Mouse (Mus musculus) erythroblast, adult 5-6 weeks (primary cell): ENCODE results near the gene Coq5. TPM values are rescaled to one million over a fixed set of nuclear protein-coding genes. Genes with fewer than 3 reads are reported as not detected.

Experiments
- ATAC-seq: replicated peaks from 2 replicates; pipeline ENCODE4 v1.8.0; 2016; ENCODE audit warnings: moderate number of reproducible peaks, mild to moderate bottlenecking, moderate TSS enrichment, inconsistent platforms; ENCODE audit not compliant: poor library complexity, low FRiP score, severe bottlenecking
- total RNA-seq, 2 experiments: library from RNA; stranded (forward) in 1 of 2; stranded (reverse) in 1 of 2; fragments of 150-400 nt in 1 of 2; fragments of 200-764, 138-1000 nt in 1 of 2; gene quantifications; 2 replicates each; pipeline versions ENCODE4 v1.2.3 to v1.2.4; 2015 to 2017; ENCODE audit warnings: low replicate concordance in 2 of 2

The Coq5 gene
- total RNA-seq, 2 experiments from 2014 or later = 2.5 to 8.3 TPM

- ATAC-seq = peak; percentile 29
Observed at GRCm38 (mm10) chr5:115266340-115266739, 13.1 kb upstream of the Coq5 start.

- peak; percentile 73 for ATAC-seq
Observed at GRCm38 (mm10) chr5:115266787-115267468, 12.5 kb upstream of the Coq5 start.

DNA sequence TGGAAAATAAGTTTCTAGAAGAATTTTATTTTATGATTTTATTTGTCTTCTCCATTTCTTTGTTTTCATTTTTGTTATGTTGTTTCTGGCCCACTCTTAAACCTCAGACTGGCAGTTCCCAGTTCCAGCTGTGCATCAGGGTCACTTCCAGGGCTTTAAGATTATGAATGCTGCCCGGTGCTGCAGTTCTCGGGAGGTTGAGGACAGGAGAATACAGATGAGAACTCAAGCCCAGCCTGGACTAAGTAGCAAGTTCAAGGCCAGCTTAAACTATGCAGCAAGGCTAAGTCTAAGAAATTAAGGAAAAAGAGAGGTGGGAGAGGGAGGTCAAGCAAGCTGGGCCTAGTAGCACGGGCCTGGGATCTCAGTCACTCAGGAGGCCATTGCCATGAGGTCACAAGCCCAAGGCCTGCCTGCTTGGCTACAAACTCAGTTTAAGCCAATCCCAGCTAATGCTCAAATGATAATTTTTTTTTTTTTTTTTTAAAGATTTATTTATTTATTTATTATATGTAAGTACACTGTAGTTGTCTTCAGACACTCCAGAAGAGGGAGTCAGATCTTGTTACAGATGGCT is 11.9 kb upstream of the Coq5 start:
- peak; percentile 26 for ATAC-seq

DNA sequence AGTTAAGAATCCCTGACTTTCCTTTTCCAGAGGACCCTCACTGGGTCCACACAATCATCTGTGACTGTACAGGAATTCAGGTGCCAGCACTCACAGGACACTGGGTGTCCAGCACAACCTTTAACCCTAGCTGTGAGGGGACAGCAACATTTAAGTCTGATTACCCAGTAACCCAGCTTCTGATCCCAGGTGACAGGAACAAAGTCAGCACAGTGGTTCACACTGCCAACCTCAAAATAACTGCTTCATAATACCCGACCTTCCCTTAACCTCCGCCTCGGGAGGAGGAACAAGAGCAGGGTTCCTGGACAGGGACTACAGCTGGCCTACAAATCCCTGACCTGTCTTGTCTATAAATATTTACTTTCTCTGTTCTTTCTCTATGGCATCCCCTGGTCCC is 11.2 kb upstream of the Coq5 start:
- ATAC-seq = no peak

- ATAC-seq = no peak
Observed at GRCm38 (mm10) chr5:115269969-115270368, 9.5 kb upstream of the Coq5 start.

- 0 out of 2 replicates have a peak, but pooled peaks have one; percentile 11 for ATAC-seq
Observed at GRCm38 (mm10) chr5:115271931-115272811, 7.3 kb upstream of the Coq5 start.

DNA sequence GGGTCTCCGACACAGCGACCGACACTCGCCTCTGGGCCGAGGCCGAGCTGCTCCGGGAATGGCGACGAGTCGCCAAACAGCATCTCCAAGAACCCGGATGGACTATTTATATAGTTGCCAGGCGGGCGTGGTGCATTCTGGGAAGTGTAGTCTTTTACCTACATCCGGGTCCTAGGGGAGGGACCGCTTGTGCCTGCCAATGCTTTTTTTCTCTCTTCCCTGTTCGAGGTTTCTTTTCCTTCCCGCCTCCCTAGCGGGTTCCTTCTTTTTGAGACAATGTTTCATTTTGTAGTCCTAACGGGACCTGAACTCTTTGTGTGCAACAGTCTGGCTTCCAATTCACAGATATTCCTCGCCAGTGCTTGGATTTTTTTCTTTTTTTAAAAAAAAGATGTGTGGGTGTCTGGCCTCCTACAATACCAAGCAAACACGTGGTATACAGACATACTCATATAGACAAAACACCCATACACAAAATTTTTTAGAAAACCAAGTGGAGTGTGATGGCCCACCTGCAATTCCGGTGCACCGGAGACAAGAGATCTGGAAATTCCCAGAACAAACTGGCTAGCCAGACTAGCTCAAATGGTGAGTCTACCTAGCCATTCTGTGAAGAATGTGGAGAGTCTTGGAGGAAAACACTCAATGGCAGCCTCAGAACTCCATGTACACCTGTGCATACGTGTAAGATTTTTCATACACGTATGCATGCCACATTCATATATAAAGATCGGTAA is 6.5 kb upstream of the Coq5 start, which contains the start of gene Rnf10:
Gene Rnf10 (minus strand): TSS at position 87 of the 737 bp plus-strand sequence.
- ATAC-seq = peak; percentile 79

DNA sequence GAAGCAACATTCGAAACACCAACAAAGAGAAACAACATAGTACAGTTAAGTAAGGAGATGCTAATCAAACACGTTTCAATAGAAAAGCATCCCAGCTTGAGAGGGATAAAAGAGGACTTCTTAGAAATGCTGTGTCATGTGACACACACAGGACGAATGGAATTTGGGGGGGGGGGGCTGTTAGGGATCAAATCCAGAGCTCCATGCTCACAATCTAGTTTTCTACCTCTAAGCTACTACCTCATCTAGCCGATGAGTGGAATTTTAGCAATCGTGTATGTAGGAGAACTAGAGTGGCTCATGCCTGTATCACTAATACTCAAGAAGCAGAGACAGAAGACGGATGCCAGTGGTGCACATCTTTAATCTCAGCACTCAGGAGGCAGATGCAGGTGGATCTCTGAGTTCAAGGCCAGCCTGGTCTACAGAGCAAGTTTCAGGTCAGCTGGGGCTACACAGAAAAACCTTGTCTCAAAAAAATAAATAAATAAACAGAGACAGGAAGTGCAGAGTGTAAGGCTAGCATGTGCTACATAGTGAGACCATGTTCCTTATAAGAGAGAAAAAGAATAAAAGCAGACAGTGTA is 5.8 kb upstream of the Coq5 start:
- no peak for ATAC-seq

DNA sequence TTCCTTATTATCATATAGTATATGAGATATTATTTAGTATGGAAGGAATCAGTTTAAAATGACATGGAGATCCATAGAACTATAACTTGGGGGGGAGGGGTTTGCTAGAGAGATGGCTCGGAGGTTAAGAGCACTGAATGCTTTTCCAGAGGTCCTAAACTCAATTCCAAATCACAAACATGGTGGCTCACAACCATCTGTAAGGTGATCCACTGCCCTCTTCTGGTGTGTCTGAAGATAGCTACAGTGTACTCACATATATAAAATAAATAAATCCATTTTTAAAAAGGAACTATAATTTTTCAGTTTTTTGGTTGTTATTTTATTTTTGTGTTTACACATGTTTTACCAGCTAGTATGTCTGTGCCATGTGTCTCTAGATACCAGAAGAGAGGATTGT is 5.1 kb upstream of the Coq5 start:
- ATAC-seq = no peak

- no peak for ATAC-seq
Observed at GRCm38 (mm10) chr5:115274771-115275170, 4.7 kb upstream of the Coq5 start.

DNA sequence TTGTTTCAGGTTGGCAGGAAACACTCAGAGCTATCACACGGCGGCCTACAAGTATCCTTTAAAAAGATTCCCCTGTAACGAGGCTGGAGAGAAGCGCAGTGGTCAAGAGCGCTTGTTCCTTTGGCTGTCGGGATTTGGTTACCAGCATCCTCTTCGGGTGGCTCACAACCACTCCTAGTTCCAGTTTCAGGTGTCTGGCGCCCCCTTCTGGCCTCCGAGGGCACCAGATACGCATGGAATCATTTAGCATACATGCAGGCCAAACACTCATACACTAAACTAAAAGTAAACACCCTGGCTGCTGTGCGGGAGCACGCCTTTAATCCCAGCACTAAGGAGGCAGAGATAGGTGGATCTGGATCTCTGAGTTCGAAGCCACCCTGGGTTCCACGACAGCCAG is 3.5 kb upstream of the Coq5 start:
- peak; percentile 37; the same call in 1 of the 2 replicates for ATAC-seq

DNA sequence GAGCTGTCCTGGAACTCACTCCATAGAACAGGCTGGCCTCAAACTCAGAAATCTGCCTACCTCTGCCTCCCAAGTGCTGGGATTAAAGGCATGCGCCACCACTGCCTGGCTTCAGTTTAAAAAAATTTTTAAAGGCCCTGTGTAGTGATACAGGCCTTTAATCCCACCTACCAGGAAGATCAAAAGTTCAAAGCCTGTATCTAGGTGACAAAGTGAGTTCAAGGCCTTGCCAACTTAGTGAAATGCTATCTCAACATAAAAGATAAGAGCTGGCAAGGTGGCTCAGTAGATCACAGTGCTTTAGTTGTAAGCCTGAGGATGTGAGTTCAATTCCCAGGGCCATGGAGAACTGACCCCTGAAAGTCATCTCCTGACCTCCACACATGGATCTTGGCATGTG is 1.4 kb upstream of the Coq5 start:
- no peak for ATAC-seq

DNA sequence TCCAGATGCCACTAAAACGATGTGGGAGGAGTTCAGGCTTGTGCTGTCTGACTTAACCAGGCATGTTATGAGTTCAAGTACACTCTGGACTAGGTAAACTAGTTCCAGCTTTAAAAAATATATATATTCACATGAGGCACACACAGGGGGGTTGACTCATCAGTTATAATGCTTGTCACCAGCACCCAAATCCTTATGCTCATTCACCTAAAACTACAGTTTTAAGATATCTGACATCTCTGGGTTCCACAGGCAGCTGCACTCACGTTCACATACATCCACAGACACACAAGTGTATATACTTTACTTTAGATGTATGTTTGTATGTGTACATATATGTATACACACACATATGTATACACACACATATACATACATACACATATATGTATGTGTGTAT is 681 bp upstream of the Coq5 start:
- ATAC-seq = no peak

GRCm38 (mm10) chr5:115280050-115280687 is 703 bp downstream of the Coq5 start:
- peak; percentile 15; the same call in 1 of the 2 replicates for ATAC-seq

DNA sequence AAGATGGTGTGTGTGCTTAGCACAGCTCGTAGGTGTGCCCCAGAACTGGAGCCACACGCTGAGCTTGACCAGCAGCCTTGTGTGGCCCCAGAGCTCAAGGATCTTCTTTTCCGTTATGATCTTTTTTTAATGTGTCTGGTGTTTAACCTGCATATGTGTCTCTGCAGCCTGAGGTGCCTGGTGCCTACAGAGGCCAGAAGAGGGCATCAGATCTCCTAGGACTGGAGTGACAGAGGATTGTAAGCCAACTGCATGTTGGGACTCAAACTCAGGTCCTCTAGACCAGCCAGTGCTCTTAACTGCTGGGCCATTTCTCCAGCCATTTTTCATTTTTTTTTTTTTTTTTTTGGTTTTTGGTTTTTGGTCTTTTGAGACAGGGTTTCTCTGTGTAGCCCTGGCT is 5.3 kb downstream of the Coq5 start:
- ATAC-seq = peak; percentile 68

DNA sequence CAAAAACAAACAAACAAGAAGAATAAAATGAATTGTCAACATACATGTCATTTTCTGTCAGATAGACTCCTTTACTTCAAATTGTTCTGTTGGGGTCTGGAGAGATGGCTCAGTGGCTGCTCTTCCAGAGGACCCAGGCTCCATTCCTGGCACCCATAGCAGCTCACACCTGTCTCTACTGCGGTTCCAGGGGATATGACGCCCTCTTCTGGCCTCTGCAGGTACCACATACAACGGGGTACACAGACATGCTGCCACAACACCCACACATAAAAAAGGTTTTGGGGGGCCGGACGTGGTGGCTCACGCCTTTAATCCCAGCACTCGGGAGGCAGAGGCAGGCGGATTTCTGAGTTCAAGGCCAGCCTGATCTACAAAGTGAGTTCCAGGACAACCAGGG is 14.7 kb downstream of the Coq5 start:
- no peak for ATAC-seq

DNA sequence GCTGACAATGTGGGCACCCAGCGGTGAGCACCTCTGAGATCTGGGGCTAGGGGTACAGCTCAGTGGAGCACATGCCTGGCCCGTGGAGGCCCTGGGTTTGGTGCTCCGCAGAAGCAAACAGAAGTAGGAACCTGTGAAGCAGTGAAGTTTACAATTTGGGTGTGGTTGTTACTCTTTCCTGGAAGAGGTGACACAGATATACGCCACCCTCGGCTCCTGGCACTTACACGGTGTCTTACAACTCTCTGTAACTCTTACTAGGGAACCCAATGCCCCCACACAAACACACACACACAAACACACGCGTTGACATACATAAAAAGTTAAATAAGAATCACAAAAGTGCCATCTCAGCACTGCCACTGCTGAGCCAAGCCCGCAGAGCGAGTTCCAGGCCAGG is 16.9 kb downstream of the Coq5 start:
- no peak for ATAC-seq

DNA sequence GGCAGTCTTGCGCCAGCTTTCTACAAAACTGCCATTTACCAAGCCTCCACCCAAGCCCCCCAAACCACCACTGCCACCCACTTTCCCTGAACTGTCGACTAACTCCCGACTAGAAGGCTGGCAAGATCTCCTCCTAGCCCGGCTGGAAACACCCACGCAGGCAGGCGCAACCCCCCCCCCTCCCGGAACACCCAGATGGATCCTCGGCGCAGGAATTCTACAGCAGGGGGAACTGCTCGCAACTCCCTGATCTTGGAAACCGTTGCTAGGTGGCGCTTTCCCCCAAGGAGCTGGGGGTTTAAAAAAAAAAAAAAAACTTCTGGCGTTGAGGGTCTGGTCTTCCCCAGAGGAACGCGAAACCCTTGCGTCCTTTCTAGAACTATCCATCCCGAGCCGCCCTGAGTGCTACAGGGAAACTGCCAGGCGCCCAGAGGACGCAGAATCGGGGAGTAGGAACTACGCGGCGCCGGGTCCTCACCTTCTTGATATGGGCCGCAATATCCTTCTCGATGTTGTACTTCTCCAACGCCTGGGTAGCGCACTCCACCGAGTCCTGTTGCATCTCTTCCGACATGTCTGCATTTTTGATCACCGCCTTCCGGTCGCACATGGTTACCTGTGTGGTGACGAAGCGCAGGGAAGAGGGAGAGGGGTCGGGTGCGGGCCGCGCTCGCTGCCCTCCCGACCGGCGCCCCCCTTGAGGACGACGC is 20.7 kb downstream of the Coq5 start:
- ATAC-seq = peak; percentile 25
